Mouse (Mus musculus) liver, adult 2 months (tissue): Measurements from ENCODE around the gene Dnajc4. TPM values are rescaled to one million over a fixed set of nuclear protein-coding genes. Genes with fewer than 3 reads are reported as not detected.

Experiments
- DNase-seq: peaks from one replicate; pipeline ENCODE4 v3.0.0-alpha.2; 2011; ENCODE audit warnings: low read depth, low spot score; ENCODE audit errors: extremely low read depth
- H3K27ac ChIP-seq: fragments of 200-500 bp; replicated peaks from 2 replicates; pipeline ENCODE4 v1.5.1; 2012; ENCODE audit warnings: low read depth, mild to moderate bottlenecking, control low read depth, inconsistent platforms, low read length; ENCODE audit not compliant: insufficient read depth
- H3K27me3 ChIP-seq: fragments of 200-500 bp; 2 replicates; pipeline ENCODE4 v1.6.1; 2012; ENCODE audit warnings: mild to moderate bottlenecking, moderate library complexity, low read length, inconsistent platforms; ENCODE audit not compliant: control insufficient read depth, insufficient read depth
- H3K36me3 ChIP-seq: fragments of 200-500 bp; 2 replicates; pipeline ENCODE4 v1.6.1; 2012; ENCODE audit warnings: low read length, inconsistent platforms; ENCODE audit not compliant: control insufficient read depth, insufficient read depth
- H3K4me1 ChIP-seq: fragments of 200-500 bp; 2 replicates; pipeline ENCODE4 v1.6.1; 2011; ENCODE audit warnings: low read length; ENCODE audit not compliant: control insufficient read depth, insufficient read depth
- H3K4me3 ChIP-seq: fragments of 200-500 bp; 2 replicates; pipeline ENCODE4 v1.5.1; 2011; ENCODE audit warnings: low read depth, mild to moderate bottlenecking, control low read depth, low read length, moderate library complexity; ENCODE audit not compliant: insufficient read depth
- H3K79me2 ChIP-seq: fragments of 200-500 bp; 2 replicates; pipeline ENCODE4 v1.6.1; 2012; ENCODE audit warnings: inconsistent platforms, mild to moderate bottlenecking, low read length, moderate library complexity; ENCODE audit not compliant: control insufficient read depth, insufficient read depth
- H3K9ac ChIP-seq: fragments of 200-500 bp; 2 replicates; pipeline ENCODE4 v1.6.1; 2012; ENCODE audit warnings: low read depth, mild to moderate bottlenecking, control low read depth, inconsistent platforms, low read length
- CTCF ChIP-seq: fragments of 200-500 bp; IDR thresholded peaks from 2 replicates; pipeline ENCODE4 v1.5.1; 2011; ENCODE audit warnings: low read depth, low read length, control low read depth
- POLR2A ChIP-seq: fragments of 200-500 bp; IDR thresholded peaks from 2 replicates; pipeline ENCODE4 v1.6.1; 2011; ENCODE audit warnings: low read length, control low read depth; ENCODE audit not compliant: insufficient read depth; ENCODE audit errors: extremely low read depth
- WGBS: fragments of 180-500 bp; shearing (Covaris S2); methylation state at CpG from one replicate; pipeline ENCODE4 v1.1.7; 2018; 5-methylcytosine and 5-hydroxymethylcytosine counted together
- polyA plus RNA-seq: library from polyadenylated mRNA; depleted of rRNA; stranded (reverse); fragments of >200 nt; gene quantifications from 2 replicates; pipeline ENCODE4 v1.2.3, GENCODE M21; 2012
- total RNA-seq: library from RNA; depleted of rRNA; stranded (reverse); fragments of >200 nt; gene quantifications from 2 replicates; pipeline ENCODE4 v1.2.3, GENCODE M21; 2014

The Dnajc4 gene
- total and polyA plus RNA-seq, 2 experiments = 11.2 to 22.3 TPM

DNA sequence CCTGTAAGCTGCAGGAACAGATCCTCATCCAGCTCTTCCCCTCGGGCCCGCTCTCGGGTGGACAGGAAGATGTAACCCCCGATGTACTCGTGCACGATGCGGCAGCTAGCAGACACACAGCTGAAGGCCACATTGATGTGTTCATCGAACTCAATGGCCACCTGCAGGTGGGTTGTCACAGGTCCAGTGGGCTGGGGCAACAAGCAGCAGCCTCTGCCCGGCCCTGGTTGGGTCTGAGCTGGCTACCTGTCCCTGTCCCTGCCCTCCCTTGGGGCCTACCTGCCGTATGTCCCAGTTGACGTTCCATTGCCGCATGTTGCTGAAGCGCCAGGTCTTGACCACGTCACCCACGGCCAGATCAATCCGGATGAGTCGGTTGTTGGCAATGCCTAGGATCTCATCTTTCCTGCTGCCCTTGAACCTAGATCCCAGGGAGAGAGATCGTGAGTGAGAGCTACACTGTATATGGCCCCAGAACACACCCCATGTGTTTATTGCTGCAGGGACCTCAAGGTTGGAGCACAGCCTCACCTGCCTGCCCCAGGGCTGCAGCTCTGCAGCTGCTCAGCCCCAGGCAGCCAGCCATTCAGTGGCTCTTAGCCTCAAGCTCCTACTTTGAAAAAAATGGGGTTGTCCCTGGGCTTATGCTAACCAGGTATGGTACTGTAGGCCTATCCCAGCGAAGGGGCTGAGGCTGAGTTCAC is 7.1 kb upstream of the Dnajc4 start:
- Histone ChIP-seq H3K4me3 (no peak overlapping the region), H3K4me1 (peaks cover 12% of the 10 kb centered on the region), H3K36me3 (no peaks in the 10 kb centered on the region), H3K27ac (no peak overlapping the region), H3K79me2 (no peaks in the 10 kb centered on the region), H3K27me3 (no peaks in the 10 kb centered on the region), H3K9ac (no peak overlapping the region)
- DNase-seq = no peak
- 93% methylated on average over 19 of the region's 19 CpGs for WGBS
- TF ChIP-seq POLR2A (no peak), CTCF (no peak)

DNA sequence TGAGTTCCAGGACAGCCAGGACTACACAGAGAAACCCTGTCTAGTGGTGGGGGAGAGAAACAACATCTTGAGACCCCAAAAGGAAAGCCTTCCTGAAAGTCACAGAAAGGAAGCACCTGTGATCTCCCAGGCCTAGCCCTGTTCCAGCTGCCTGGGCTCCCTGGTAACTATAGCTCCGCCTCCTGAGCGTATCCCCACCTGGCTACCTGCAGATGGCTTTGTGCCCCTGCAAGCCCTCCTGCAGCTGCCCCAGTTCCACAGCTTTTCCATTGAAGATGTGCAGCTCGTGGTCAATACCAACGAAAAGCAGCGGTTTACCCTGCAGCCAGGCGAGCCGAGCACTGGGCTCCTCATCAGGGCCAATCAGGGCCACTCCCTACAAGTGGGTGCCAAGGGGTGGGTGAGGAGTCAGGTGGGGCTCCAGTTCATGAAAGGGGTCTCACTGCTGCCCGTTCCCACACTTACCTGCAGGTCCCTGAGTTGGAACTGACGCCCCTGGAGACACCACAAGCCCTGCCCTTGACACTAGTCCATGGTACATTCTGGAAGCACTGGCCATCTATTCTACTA is 5.4 kb upstream of the Dnajc4 start:
- no peak for DNase-seq
- H3K4me3 ChIP-seq = no peak overlapping the region
- no peaks in the 10 kb centered on the region for H3K79me2 ChIP-seq
- H3K27me3 ChIP-seq = no peaks in the 10 kb centered on the region
- peaks cover 12% of the 10 kb centered on the region for H3K4me1 ChIP-seq
- H3K27ac ChIP-seq = no peak overlapping the region
- H3K36me3 ChIP-seq = no peaks in the 10 kb centered on the region
- 96% methylated on average over 9 of the region's 9 CpGs for WGBS
- TF ChIP-seq POLR2A = no peak
- TF ChIP-seq CTCF = no peak
- H3K9ac ChIP-seq = no peak overlapping the region

DNA sequence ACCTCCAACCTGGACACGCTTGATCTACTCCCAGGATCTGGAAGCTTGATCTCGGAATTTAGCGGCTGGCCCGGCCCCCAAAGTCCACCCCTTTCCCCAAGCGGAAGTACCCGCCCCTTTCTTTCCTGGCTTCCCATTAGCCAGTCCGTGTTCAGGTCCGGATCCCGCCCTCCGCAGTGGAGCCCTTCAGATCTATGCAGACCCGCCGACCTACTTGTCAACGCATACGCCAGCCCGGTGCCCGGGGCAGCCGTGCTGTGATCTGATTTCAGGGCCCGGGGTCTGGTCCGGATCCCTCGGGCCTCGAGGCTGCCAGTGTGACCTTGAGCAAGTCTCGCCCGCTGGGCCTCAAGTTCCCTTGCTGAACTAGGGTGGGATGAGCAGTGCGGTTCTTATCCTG is 3.6 kb upstream of the Dnajc4 start, which contains the start of the genes Nudt22 and Trpt1:
Gene Nudt22 (minus strand): TSS at position 112 of the 400 bp plus-strand sequence.
Gene Trpt1 (plus strand): TSS at position 126 of the 400 bp plus-strand sequence.
- H3K27me3 ChIP-seq = no peaks in the 10 kb centered on the region
- peak within 1 kb of the TSS; percentile 76 for H3K9ac ChIP-seq
- TF ChIP-seq CTCF (no peak), POLR2A (peak; percentile 66; the same call in 1 of the 2 replicates)
- H3K27ac ChIP-seq = peak within 1 kb of the TSS; percentile 81
- no peaks in the 10 kb centered on the region for H3K36me3 ChIP-seq
- H3K4me3 ChIP-seq = peak within 1 kb of the TSS; percentile 64
- DNase-seq = peak; percentile 86
- WGBS = under 1% methylated on average over 24 of the region's 24 CpGs
- peaks cover 13% of the 10 kb centered on the region for H3K4me1 ChIP-seq
- H3K79me2 ChIP-seq = no peaks in the 10 kb centered on the region

DNA sequence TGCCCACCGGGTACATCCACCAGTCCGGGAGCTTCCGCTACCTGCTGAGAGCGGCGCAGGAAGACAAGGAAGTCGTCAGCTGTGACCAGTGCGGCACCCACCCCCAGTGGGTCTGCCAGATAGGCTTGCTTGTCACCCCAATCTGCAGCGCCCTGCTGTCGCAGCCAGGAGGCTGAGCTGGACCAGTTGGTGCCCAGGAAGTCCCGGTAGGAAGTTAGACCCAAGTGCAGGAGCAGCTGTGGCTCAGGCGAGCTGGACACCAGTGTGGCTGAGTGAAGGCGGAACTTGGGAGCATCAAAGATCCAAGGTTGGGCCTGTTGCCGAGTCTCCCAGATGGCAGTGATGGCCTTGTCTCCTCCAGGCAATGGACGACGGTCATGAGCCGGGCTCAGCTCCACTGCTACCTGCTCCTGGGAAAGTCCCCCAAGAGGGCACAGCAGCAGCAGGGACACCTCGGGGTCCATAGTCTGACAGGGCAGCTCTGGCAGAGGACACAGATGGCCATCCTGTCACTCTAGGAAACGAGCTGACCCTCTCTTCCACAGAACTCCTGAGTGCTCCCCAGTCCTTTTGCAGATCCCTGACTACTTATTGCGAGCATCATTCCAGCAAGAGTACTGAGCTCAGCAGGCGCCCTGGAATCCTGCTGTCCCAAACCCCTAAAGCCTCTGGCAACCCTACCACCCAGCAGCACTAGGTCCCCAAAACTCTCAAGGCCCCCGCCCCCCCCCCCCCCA is 3.1 kb upstream of the Dnajc4 start:
- Histone ChIP-seq H3K36me3 (no peaks in the 10 kb centered on the region), H3K79me2 (no peaks in the 10 kb centered on the region), H3K4me1 (peaks cover 13% of the 10 kb centered on the region), H3K4me3 (peak overlapping the region; percentile 64), H3K27me3 (no peaks in the 10 kb centered on the region), H3K9ac (peak overlapping the region; percentile 55), H3K27ac (peak overlapping the region; percentile 28; the same call in 1 of the 2 replicates)
- TF ChIP-seq CTCF (no peak), POLR2A (no peak)
- 38% methylated on average over 21 of the region's 21 CpGs for WGBS
- DNase-seq = no peak

DNA sequence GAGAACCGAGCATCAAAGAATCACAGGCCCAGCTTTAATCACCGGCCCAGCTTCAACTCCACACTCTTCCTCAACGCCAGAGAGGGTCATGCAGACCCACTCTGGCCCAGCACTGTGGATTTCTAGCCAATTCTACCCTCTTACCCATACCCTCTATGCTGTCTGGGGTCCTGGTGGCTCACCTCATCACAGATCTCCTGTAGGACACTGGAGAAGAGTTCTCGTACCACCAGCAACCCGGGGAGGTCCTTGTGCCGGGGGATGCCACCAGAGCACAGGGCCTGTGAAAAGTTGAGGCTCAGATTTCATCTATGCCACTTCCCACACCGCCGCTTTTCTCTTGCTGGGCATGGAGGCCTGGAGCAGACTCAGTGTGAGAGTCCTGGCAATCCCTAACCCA is 2.1 kb upstream of the Dnajc4 start:
- Histone ChIP-seq H3K27ac (no peak overlapping the region), H3K36me3 (no peaks in the 10 kb centered on the region), H3K4me1 (peaks cover 13% of the 10 kb centered on the region), H3K27me3 (no peaks in the 10 kb centered on the region), H3K9ac (no peak overlapping the region), H3K79me2 (no peaks in the 10 kb centered on the region), H3K4me3 (no peak overlapping the region)
- TF ChIP-seq POLR2A (no peak), CTCF (no peak)
- DNase-seq = no peak
- 90% methylated on average over 8 of the region's 8 CpGs for WGBS

DNA sequence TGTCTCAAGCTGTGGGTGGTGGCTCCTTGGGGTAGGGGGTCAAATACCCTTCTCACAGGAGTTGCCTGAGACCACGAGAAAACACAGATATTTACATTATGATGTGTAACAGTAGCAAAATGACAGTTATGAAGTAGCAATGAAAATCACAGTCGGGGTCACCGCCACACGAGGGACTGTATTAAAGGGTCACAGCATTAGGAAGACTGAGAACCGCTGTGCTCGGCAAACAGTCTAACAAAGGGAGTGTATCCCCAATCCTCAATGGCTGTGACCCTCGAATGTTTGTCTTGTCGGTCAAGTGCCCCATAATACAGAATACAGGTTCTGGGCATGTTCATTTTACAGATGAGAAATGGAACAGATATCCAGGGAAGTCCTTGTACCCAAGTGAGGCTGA is 1.6 kb upstream of the Dnajc4 start:
- no peaks in the 10 kb centered on the region for H3K36me3 ChIP-seq
- WGBS = 92% methylated on average over 8 of the region's 8 CpGs

More for the DNA sequence above, 1.6 kb upstream of the Dnajc4 start:
- no peak overlapping the region for H3K27ac ChIP-seq
- TF ChIP-seq POLR2A (no peak), CTCF (no peak)
- peaks cover 13% of the 10 kb centered on the region for H3K4me1 ChIP-seq
- no peaks in the 10 kb centered on the region for H3K79me2 ChIP-seq
- DNase-seq = no peak
- H3K4me3 ChIP-seq = no peak overlapping the region
- H3K9ac ChIP-seq = no peak overlapping the region
- no peaks in the 10 kb centered on the region for H3K27me3 ChIP-seq
